In genomic region chr6:5344255-5344654, GRCm38 (mm10) we compare ENCODE assay signal across 26 mouse cellular contexts. TPM values are rescaled to one million over a fixed set of nuclear protein-coding genes. Genes with fewer than 3 reads are reported as not detected.
A peak's percentile ranks its signal among the peaks of the same experiment; 100 is the strongest.
DNase-seq lines count a peak whose midpoint lies in the region; ATAC-seq and TF ChIP-seq lines count a peak whose summit lies in the region.
"Had no signal": no experiment of that assay in that cellular context is flagged by ENCODE, and none has a peak within 500 bp of the region (broad histone marks: within the 10 kb centered on the region; RNA-seq: fewer than 3 reads in every experiment).

No protein-coding gene starts in this region.

- intact Hi-C loops in heart, adult 2 months (cut with DNase I) = no loop called here

- no peak for TF ChIP-seq POLR2A in heart, adult 2 months (IDR thresholded peaks at IDR 0.05; ENCODE audit: insufficient read depth, low read depth, low read length)

- H3K36me3 ChIP-seq in heart, adult 2 months (ENCODE audit: control insufficient read depth, insufficient read depth, low read length) = no peaks in the 10 kb centered on the region
- no peaks in the 10 kb centered on the region for H3K36me3 ChIP-seq in kidney, embryonic 15.5 days
- H3K36me3 ChIP-seq: embryonic facial prominence, embryonic 12.5 days; G1E; hindbrain, embryonic 13.5 days; midbrain, embryonic 12.5 days; neural tube, embryonic 15.5 days had no signal

- no peaks in the 10 kb centered on the region for H3K4me1 ChIP-seq in heart, adult 2 months (ENCODE audit: control insufficient read depth, insufficient read depth, low read length)
- H3K4me1 ChIP-seq in kidney, embryonic 15.5 days = no peaks in the 10 kb centered on the region
- H3K4me1 ChIP-seq: embryonic facial prominence, embryonic 12.5 days; forebrain, embryonic 13.5 days; hindbrain, embryonic 13.5 days; midbrain, embryonic 12.5 days; neural tube, embryonic 15.5 days had no signal

- H3K27me3 ChIP-seq in heart, adult 2 months (ENCODE audit: control insufficient read depth, insufficient read depth, low read length) = no peaks in the 10 kb centered on the region
- H3K27me3 ChIP-seq in kidney, embryonic 15.5 days = no peaks in the 10 kb centered on the region
- H3K27me3 ChIP-seq: CH12.LX; embryonic facial prominence, embryonic 12.5 days; forebrain, embryonic 13.5 days; hindbrain, embryonic 13.5 days; midbrain, embryonic 12.5 days; neural tube, embryonic 15.5 days had no signal

- peak; percentile 22; the same call in 1 of the 2 replicates for ATAC-seq in kidney, embryonic 15.5 days (replicated peaks; ENCODE audit: low FRiP score)
- ATAC-seq in megakaryocyte-erythroid progenitor cell, adult 5-6 weeks (replicated peaks; ENCODE audit: low FRiP score, low TSS enrichment, poor library complexity, severe bottlenecking) = no peak
- ATAC-seq: forebrain, embryonic 13.5 days; Patski had no signal

- H3K4me3 ChIP-seq in heart, adult 2 months = no peak overlapping the region
- H3K4me3 ChIP-seq in kidney, embryonic 15.5 days (replicated peaks) = no peak overlapping the region
- H3K4me3 ChIP-seq: embryonic facial prominence, embryonic 12.5 days; forebrain, embryonic 13.5 days; hindbrain, embryonic 13.5 days; left cerebral cortex, adult 2 months; midbrain, embryonic 12.5 days; neural tube, embryonic 15.5 days had no signal

- no peaks in the 10 kb centered on the region for H3K9me3 ChIP-seq in kidney, embryonic 15.5 days (replicated peaks)
- H3K9me3 ChIP-seq: embryonic facial prominence, embryonic 12.5 days; forebrain, embryonic 13.5 days; G1E; hindbrain, embryonic 13.5 days; midbrain, embryonic 12.5 days; neural tube, embryonic 15.5 days had no signal

- WGBS in heart, adult 2 months = 32% methylated on average over 6 of the region's 6 CpGs
- 59% methylated on average over 6 of the region's 6 CpGs for WGBS in kidney, embryonic 15.5 days

- TF ChIP-seq CTCF in heart, adult 2 months (IDR thresholded peaks at IDR 0.05) = no peak

- H3K27ac ChIP-seq in heart, adult 2 months = no peak overlapping the region
- H3K27ac ChIP-seq in kidney, embryonic 15.5 days = no peak overlapping the region
- H3K27ac ChIP-seq: embryonic facial prominence, embryonic 12.5 days; forebrain, embryonic 13.5 days; hindbrain, embryonic 13.5 days; left cerebral cortex, adult 2 months; liver, embryonic 14.5 days; midbrain, embryonic 12.5 days; neural tube, embryonic 15.5 days had no signal

- DNase-seq in heart, adult 11 months = peak; percentile 73
- no peak for DNase-seq in heart, adult 2 months
- no peak for DNase-seq in kidney, postnatal 14 days
- peak; percentile 42 for DNase-seq in testis, postnatal 10 days (ENCODE audit: low spot score)
- DNase-seq in testis, postnatal 14 days (ENCODE audit: low spot score) = no peak
- DNase-seq in lung, postnatal 36 days = peak; percentile 11
- DNase-seq: adrenal gland, adult 2 months; B cell, adult 2 months; cerebellum, adult 11-12 months; gastrocnemius, postnatal 14 days; kidney, adult 11 months; right cerebral cortex, postnatal 25 days; spleen, adult 18-20 months; thymus, postnatal 14 days had no signal

- H3K4me2 ChIP-seq in kidney, embryonic 15.5 days = no peak overlapping the region
- H3K4me2 ChIP-seq: embryonic facial prominence, embryonic 12.5 days; forebrain, embryonic 13.5 days; hindbrain, embryonic 13.5 days; midbrain, embryonic 12.5 days; neural tube, embryonic 15.5 days had no signal

- no peak overlapping the region for H3K9ac ChIP-seq in heart, adult 2 months (ENCODE audit: low read depth, low read length)
- no peak overlapping the region for H3K9ac ChIP-seq in kidney, embryonic 15.5 days
- H3K9ac ChIP-seq: embryonic facial prominence, embryonic 12.5 days; forebrain, embryonic 13.5 days; hindbrain, embryonic 13.5 days; liver, embryonic 14.5 days; midbrain, embryonic 12.5 days; neural tube, embryonic 15.5 days had no signal

- no peaks in the 10 kb centered on the region for H3K79me2 ChIP-seq in heart, adult 2 months (replicated peaks; ENCODE audit: control insufficient read depth, insufficient read depth, low read length)

- TF ChIP-seq EP300 in heart, adult 2 months (IDR thresholded peaks at IDR 0.05; ENCODE audit: insufficient read depth, low read depth, low read length) = no peak

RNA-seq across cellular contexts. Expression of gene Asb4, which starts 38.9 kb away (rescaled TPM):
- total RNA-seq in heart, adult 2 months (2021) = 1 to 10 TPM; 4.4 to 5.0 TPM
- polyA plus RNA-seq in heart, adult 2 months (2012; rRNA removed) = 3.1 and 8.1 TPM in 2 replicates
- polyA plus RNA-seq in kidney, embryonic 15.5 days (2015; fragmentation: Nextera tagmentation; extraction: Ambion mirVana) = 25.4 and 27.6 TPM in 2 replicates
- not detected in 2 replicates for total RNA-seq in megakaryocyte-erythroid progenitor cell, adult 5-6 weeks (2014; fragmentation: Nextera tagmentation)
- total RNA-seq in megakaryocyte-erythroid progenitor cell, adult 5-6 weeks (2017) = not detected in 2 replicates
- total RNA-seq: G1E had no signal
- polyA plus RNA-seq: Patski had no signal

RNA-seq across cellular contexts. Expression of gene Pon2, which starts 46.0 kb away (rescaled TPM):
- 10 to 100 TPM; 15.9 to 16.8 TPM for total RNA-seq in heart, adult 2 months (2021)
- polyA plus RNA-seq in heart, adult 2 months (2012; rRNA removed) = 16.8 and 34.1 TPM in 2 replicates
- 35.0 TPM in 2 replicates for polyA plus RNA-seq in kidney, embryonic 15.5 days (2015; fragmentation: Nextera tagmentation; extraction: Ambion mirVana)
- total RNA-seq in megakaryocyte-erythroid progenitor cell, adult 5-6 weeks (2014; fragmentation: Nextera tagmentation) = 72.9 and 111 TPM in 2 replicates
- 38.7 and 44.5 TPM in 2 replicates for total RNA-seq in megakaryocyte-erythroid progenitor cell, adult 5-6 weeks (2017)

Comparison
In these comparisons a context has a peak if more than half of its experiments do, and no peak if none do; other contexts are left out.
1. DNase-seq: peak in heart, adult 11 months (single experiment), testis, postnatal 10 days (single experiment) and lung, postnatal 36 days (single experiment); none in heart, adult 2 months (0 of 2), kidney, postnatal 14 days (single experiment) and testis, postnatal 14 days (single experiment).
2. RNA of gene Asb4, which starts 38.9 kb away (total RNA-seq): 4.4 to 5.0 TPM in heart, adult 2 months; not detected in megakaryocyte-erythroid progenitor cell, adult 5-6 weeks; every median in the first group is over 4 times any median in the second.